Mouse (Mus musculus): ENCODE results near the gene Zbp1.

The Zbp1 gene

GRCm38 (mm10) chr2:173209091-173209815 is 9.5 kb downstream of the Zbp1 start:
- DNase-seq = no peak

- DNase-seq = no peak
Measured at GRCm38 (mm10) chr2:173207051-173207450, 11.7 kb downstream of the Zbp1 start.

GRCm38 (mm10) chr2:173205563-173206099 is 13.1 kb downstream of the Zbp1 start:
- no peak for DNase-seq

GRCm38 (mm10) chr2:173204671-173205070 is 14.1 kb downstream of the Zbp1 start:
- no peak for DNase-seq

- no peak for DNase-seq
Measured at GRCm38 (mm10) chr2:173203726-173204125, 15.0 kb downstream of the Zbp1 start.

GRCm38 (mm10) chr2:173202924-173203689 is 15.6 kb downstream of the Zbp1 start:
- DNase-seq = no peak

GRCm38 (mm10) chr2:173194796-173195195 is 23.9 kb downstream of the Zbp1 start:
- DNase-seq = no peak

- DNase-seq = no peak
Measured at GRCm38 (mm10) chr2:173187182-173187855, 31.4 kb downstream of the Zbp1 start.

GRCm38 (mm10) chr2:173186047-173186943 is 32.4 kb downstream of the Zbp1 start:
- DNase-seq = peak; percentile 54

- DNase-seq = no peak
Measured at GRCm38 (mm10) chr2:173185282-173185681, 33.4 kb downstream of the Zbp1 start.

GRCm38 (mm10) chr2:173184475-173185080 is 34.1 kb downstream of the Zbp1 start:
- DNase-seq = no peak

- DNase-seq = peak; percentile 27
Measured at GRCm38 (mm10) chr2:173183836-173184460, 34.8 kb downstream of the Zbp1 start.

GRCm38 (mm10) chr2:173183311-173183710 is 35.4 kb downstream of the Zbp1 start:
- DNase-seq = no peak

GRCm38 (mm10) chr2:173182796-173183195 is 35.9 kb downstream of the Zbp1 start:
- DNase-seq = no peak

GRCm38 (mm10) chr2:173181901-173182300 is 36.8 kb downstream of the Zbp1 start:
- no peak for DNase-seq

GRCm38 (mm10) chr2:173181486-173181885 is 37.2 kb downstream of the Zbp1 start:
- no peak for DNase-seq

- no peak for DNase-seq
Measured at GRCm38 (mm10) chr2:173180721-173181388, 37.9 kb downstream of the Zbp1 start.

- no peak for DNase-seq
Measured at GRCm38 (mm10) chr2:173180026-173180425, 38.7 kb downstream of the Zbp1 start.

- no peak for DNase-seq
Measured at GRCm38 (mm10) chr2:173179046-173179445, 39.7 kb downstream of the Zbp1 start.

- DNase-seq = no peak
Measured at GRCm38 (mm10) chr2:173177951-173178350, 40.8 kb downstream of the Zbp1 start.

GRCm38 (mm10) chr2:173177481-173177880 is 41.2 kb downstream of the Zbp1 start:
- no peak for DNase-seq

Data from cerebellum, adult 9-10 months (tissue).